Mouse (Mus musculus): ENCODE data around the gene Ubtf.

DNA sequence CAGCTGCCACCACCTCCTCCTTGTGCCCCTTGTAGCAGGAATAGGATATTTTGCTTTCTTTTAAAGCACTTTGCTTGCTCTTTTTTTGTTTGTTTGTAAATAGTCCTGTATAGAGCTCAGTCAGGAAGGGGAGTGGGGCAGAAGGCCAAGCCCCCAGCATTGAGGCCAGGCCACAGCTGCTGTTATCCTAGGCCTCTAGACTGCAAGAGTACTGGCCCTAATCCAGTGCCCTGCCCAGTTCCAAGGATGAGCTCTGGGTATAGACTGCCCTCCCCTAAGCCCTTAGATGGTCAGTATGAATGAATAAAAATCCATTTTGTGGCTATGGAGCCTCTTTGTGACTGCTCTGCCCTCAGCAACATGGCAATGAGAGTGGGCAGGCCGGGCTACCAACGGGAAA is 30.6 kb downstream of the Ubtf start:
- TF ChIP-seq CTCF (IDR thresholded peaks at IDR 0.05; ENCODE audit: control insufficient read depth, insufficient read depth, insufficient replicate concordance, low read depth, low read length): no peak
- TF ChIP-seq POLR2A (IDR thresholded peaks at IDR 0.05; ENCODE audit: control insufficient read depth, low read depth, low read length): no peak
